Mouse (Mus musculus) embryonic facial prominence, embryonic 10.5 days (tissue): ENCODE measurements at regions not wholly inside any gene's neighbourhood (a gene's known extent, or its start where the extent isn't known, plus 50 kb on each side); places are given as distances from the start of the nearest gene placed in this dataset.

ENCODE experiments used
- DNase-seq: peaks from one replicate; pipeline ENCODE4 v3.0.0-alpha.2; 2017; ENCODE audit warnings: low spot score
- H3K27ac ChIP-seq: fragments of 300-500 bp; sonication (generic); replicated peaks from 2 replicates; pipeline ENCODE4 v1.5.1; 2016; ENCODE audit warnings: mild to moderate bottlenecking
- H3K27me3 ChIP-seq: fragments of 300-500 bp; sonication (generic); replicated peaks from 2 replicates; pipeline ENCODE4 v1.6.1; 2016; ENCODE audit warnings: low read depth, mild to moderate bottlenecking; ENCODE audit not compliant: poor library complexity, severe bottlenecking
- H3K36me3 ChIP-seq: fragments of 300-500 bp; sonication (generic); replicated peaks from 2 replicates; pipeline ENCODE4 v1.6.1; 2016; ENCODE audit warnings: mild to moderate bottlenecking, moderate library complexity
- H3K4me1 ChIP-seq: fragments of 300-500 bp; sonication (generic); 2 replicates; pipeline ENCODE4 v1.6.1; 2016
- H3K4me3 ChIP-seq: fragments of 300-500 bp; sonication (generic); 2 replicates; pipeline ENCODE4 v1.5.1; 2016; ENCODE audit warnings: mild to moderate bottlenecking, moderate library complexity
- H3K9me3 ChIP-seq: fragments of 300-500 bp; sonication (generic); 2 replicates; pipeline ENCODE4 v1.6.1; 2016; ENCODE audit warnings: mild to moderate bottlenecking
- WGBS: fragments of 180-500 bp; shearing (Covaris S2); methylation state at CpG from one replicate; pipeline ENCODE4 v1.1.7; 2016; 5-methylcytosine and 5-hydroxymethylcytosine counted together

DNA sequence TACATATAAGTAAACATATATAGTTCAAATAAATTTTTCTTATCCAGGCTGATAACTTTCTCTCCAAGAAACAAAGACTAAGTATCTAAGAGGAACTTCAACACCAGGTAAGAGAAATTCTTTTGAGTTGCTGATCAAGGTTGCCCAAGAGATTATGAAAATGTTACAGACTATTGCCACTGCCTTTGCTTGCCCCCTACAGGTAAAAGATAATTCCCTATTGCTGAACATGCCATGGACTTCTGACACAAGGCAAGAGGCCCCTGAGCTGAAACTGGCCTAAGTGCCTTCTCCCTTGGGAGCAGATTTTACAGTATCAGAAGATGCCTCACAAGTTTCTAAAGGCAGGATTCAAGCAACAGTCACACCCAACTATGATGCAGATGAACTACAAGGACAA, 2914.2 kb upstream of the Gm6569 start:
- no peaks in the 10 kb centered on the region for H3K36me3 ChIP-seq
- no peaks in the 10 kb centered on the region for H3K9me3 ChIP-seq
- H3K4me1 ChIP-seq: no peaks in the 10 kb centered on the region
- no peak overlapping the region for H3K27ac ChIP-seq
- H3K27me3 ChIP-seq: no peaks in the 10 kb centered on the region
- no peak overlapping the region for H3K4me3 ChIP-seq
- DNase-seq: no peak

DNA sequence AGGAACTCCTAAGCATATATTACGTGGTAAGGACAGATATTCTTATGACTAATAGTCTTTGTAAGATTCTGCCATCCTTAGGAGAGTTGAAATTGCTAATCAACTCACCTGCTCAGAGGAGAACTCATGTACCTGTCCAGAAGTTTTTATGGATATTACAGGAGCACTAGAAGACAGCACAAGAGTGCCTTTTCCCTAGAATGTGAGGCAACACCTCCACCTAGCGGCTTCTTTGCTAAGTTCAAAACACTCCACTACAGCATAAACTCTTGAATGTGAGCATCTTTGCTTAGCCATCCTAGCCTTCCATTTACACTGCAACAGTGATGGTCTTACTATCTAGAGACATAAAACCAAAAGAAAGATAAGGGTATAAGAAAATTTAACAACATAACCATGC, 2913.5 kb upstream of the Gm6569 start:
- Histone ChIP-seq H3K9me3 (no peaks in the 10 kb centered on the region), H3K36me3 (no peaks in the 10 kb centered on the region), H3K4me3 (no peak overlapping the region), H3K27me3 (no peaks in the 10 kb centered on the region), H3K4me1 (no peaks in the 10 kb centered on the region), H3K27ac (no peak overlapping the region)
- 43% methylated on average over 2 of the region's 2 CpGs for WGBS
- peak; percentile 65 for DNase-seq
